Mouse (Mus musculus) spleen, adult 12 weeks (tissue): ENCODE results near the gene Usp11.
A peak's percentile ranks its signal among the peaks of the same experiment; 100 is the strongest.
"Not testable (repeated sequence)": the region's sequence is repeated elsewhere in the genome, so short reads cannot be mapped to it uniquely, and the experiment has no call there.

Experiments used
- DNase-seq: peaks from one replicate; pipeline ENCODE4 v3.0.0; 2022; ENCODE audit warnings: low spot score

Gene Usp11

DNA sequence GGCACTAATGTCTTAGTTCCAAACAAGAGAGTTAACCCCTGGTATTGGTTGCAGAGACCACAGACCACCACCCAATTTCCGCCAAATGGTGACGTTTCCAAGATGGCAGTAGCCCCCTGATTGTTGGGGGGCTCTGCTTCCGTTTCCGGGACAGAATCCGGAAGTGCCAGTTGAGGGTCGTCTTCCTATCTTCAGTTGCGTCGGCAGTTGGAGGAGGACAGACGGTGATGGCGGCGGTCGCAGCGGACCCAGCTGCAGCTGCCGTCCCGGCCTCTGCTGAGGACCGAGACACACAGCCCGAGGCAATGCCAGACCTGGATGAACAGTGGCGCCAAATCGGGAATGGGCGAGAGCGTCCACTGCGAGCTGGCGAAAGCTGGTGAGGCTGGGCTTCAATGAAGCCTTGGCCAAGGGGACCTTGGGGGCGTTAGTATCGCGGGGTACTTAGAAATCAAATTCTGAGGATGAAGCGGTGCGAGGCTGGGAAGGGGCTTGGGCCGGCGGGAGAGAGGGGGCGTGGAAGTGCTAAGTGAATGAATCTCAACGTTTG lies at the start of gene Usp11:
Usp11 (plus strand) TSS at position 166 of the 550 bp plus-strand sequence.
- DNase-seq, result no peak

- DNase-seq, result no peak
Observed at GRCm38 (mm10) chrX:20657593-20657992, 46.1 kb upstream of the Usp11 start.

DNA sequence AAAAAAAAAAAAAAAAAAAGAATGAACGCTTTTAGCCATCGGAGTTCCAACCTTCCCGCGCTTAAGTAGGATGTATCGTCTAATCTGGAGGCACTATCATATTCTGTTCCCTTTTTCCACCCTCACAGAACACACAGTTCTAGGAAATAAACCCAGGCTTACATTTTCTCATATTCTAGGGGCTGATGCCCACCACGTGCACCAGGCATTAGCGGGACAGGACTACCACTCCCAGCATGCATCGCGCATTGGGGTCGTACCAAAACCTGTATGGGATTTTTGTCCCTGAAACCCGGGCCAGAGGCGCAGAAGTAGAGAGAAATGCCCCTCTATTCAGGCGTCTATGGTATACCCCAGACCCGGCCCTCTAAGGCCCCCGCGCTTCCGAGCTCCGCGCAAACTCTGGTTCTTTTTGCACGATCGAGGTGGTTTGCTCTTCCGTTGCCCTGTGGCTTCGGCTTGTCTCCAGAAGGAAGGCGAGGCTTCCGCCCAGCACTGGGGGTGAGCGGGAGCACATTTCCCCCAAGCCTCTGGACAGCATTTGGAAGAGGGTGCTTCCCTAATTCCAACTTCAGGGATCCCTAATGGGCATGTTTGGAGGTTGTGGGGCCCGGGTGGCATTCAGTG lies 45.6 kb upstream of the Usp11 start, which contains the start of gene Uba1:
Uba1 (plus strand) TSS at position 301 of the 627 bp plus-strand sequence.
- peak; percentile 61 for DNase-seq

DNA sequence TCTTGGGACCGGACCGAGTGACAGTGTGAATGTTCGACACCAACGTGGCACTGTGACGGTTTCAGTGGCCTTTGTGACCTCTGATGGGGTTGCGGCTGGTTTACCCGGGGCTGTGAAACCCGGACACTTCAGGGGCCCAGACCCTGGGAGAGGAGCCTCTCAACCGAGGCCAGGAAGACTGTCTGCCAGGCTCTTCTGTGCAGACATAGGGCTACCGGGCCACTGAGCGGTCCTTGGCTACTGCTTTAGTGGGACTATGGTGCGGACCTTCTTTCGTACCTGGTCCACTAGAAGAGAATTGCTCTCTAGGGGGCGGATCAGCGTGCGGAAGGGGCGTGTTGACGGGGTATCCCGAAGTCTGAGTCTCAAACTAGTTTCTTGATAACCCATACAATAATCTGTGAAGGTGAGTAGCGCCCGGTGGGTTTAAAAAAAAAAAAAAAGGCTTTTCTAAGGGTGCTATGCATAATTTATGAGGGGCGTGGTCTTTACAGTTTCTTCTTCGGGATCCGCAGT lies 44.8 kb upstream of the Usp11 start:
- no peak for DNase-seq

DNA sequence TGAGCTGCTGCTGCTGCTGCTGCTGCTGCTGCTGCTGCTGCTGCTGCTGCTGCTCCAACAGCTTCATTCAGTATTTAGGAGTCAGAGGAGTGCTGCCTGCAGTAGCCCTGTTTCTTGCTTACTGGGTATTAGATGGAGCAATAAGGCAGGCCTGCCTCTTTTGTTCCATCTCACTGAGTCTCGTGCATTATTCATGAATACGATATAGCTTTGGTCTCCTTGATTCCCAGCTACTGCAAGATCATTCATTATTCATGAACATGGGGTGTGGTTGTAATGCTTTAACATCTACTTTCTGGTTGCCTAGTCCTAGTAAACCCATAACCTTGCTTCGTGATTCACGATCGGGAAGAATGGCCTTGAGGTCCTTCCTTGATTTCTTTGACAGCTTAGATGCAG lies 41.4 kb upstream of the Usp11 start:
- DNase-seq, result no peak

DNA sequence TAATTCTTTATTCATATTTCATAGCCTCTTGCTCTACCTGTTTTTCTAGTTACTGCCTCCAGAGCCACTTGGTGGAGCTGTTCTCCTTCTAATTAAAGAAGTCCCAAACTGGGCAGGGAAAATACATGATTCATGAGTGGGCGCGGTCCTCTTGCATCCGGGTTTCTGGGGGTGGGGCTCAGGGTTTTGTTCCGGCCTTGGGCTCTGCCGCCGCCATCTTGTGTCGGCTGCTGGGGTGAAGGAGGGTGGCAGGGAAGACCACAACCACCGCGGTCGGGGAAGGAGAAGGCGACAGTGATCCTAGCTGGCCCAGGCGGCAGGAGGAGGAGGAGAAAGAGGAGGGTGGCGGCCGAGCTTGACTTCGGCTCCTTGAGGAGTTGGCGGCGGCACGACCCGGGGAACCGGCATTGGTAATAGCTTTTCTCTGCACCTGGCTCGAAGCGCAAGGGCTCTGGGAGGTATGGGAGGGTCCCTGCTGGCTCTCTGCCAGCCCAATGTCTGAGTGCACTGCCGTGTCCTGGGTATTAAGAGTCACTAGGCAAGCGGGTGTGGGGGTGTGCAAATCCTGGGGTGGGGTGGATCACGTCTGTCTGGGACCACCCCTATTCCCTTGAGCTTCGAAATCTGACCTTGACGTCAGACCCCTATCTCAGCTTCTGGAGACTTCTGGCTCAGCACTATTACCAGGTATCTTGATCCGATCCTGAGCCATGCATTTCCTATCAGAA lies 40.8 kb upstream of the Usp11 start:
- peak; percentile 74 for DNase-seq

- no peak for DNase-seq
Observed at GRCm38 (mm10) chrX:20663444-20663790, 40.3 kb upstream of the Usp11 start.

DNA sequence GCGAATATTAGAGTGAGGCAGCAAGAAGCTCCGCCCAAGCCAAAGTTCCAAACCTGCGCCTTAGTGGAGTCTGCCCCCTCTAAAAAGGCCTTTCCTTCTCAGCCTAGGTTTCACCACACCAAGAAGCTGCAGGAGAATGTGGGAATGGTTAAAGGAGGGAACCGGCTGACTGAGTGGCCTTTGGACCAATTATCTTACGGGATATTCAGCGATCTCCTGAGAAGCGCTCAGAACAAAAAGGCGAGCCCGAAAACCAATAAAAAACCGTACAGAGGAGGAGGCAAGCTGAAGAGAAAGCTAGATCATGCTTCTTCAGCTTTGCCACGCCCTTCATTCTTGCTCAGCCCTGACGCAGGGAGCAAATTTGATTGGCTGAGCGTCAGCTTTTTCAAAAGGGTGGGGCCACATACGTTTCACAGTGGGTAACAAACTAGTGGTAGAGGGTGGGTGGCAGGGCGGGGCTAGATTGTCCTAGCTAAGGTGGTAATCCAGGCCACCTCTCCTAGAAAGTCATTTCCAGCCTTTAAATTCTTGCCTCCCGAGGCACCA lies 16.1 kb upstream of the Usp11 start, which contains the start of gene Cdk16:
Cdk16 (plus strand) TSS at position 436 of the 549 bp plus-strand sequence.
- DNase-seq, result peak; percentile 72

- DNase-seq, result peak; percentile 74
Observed at GRCm38 (mm10) chrX:20688068-20688547, 15.6 kb upstream of the Usp11 start.

- peak; percentile 25 for DNase-seq
Observed at GRCm38 (mm10) chrX:20688615-20689014, 15.1 kb upstream of the Usp11 start.

DNA sequence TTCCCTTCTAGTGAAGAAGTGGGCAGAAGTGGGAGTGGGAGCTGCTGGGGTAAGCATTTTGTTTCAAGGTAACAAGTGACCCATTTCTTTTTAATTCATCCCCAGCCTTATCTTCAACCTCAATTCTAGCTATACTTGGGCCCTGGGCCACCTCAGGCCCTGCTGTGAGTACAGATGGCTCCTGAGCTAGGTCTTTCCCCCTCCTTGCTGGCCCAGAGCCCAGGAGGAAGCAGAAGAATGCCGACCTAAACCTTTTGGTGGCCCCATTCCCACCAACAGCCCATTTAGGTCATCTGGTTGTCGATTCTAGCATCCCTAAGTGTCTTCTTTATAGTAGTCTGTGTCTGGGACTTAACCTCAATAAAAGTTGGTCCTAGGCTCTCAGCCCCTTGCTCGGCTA lies 12.1 kb upstream of the Usp11 start:
- DNase-seq, result no peak

- no peak for DNase-seq
Observed at GRCm38 (mm10) chrX:20692616-20693015, 11.1 kb upstream of the Usp11 start.

- no peak for DNase-seq
Observed at GRCm38 (mm10) chrX:20695842-20696241, 7.9 kb upstream of the Usp11 start.

DNA sequence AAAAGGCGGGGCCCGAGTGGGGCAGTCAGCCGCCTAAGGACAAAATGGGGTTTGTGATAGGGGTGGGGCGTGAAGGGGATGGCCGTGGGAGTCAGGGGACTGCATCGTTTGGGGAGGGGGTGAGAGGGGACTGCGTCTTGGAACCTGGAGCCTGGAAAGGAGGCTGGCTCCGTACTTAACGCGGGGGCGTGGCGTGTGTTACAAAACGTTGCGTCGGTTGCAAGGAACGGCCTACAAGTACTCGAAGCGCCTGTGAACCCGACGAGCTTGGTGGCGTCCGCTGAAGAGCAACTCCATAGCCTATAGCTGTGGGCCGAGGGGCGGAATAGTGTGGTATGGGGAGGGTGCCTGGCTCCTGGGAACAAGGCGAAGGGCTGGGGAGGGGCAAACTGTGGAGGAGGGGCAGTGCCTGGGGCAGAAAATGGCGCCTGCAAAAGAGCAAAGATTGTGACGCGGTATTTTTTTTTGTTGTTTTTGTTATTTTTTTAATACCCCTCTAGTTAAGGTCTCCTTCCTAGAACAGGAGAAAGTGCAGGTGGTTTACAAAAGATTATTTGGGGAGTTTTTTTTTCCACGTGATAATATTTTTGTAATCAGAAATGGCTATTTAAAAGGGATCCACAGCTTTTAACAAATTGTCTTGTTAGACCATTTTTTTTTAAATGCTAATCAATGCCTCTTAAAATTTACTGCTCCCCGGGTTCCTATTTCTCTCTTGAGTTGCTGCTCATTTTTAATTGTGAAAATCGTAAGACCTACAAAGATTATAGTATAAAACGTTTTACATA lies 783 bp downstream of the Usp11 start:
- peak; percentile 52 for DNase-seq

GRCm38 (mm10) chrX:20705083-20705402 lies 1.3 kb downstream of the Usp11 start:
- DNase-seq, result no peak

DNA sequence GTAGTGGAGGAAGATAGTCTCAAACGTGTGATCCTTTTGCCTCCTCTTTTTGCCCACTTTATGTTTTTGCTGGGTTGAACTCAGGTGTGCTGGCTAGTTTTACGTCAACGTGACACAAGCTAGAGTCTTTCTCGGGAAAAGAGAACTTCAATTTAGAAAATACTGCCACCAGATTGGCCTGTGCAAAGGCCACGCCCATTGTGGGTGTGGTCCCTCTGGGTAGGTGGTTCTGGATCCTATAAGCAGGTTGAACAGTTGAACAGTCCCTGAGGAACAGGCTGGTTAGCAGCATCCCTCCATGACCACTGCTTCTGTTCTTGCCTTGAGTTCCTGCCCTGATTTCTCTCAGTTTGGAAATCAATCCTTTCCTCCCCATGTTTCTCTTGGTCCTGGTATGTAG lies 25.0 kb downstream of the Usp11 start:
- no peak for DNase-seq

- not testable (repeated sequence) for DNase-seq
Observed at GRCm38 (mm10) chrX:20730048-20730447, 26.3 kb downstream of the Usp11 start.

GRCm38 (mm10) chrX:20736479-20736878 lies 32.8 kb downstream of the Usp11 start:
- no peak for DNase-seq

DNA sequence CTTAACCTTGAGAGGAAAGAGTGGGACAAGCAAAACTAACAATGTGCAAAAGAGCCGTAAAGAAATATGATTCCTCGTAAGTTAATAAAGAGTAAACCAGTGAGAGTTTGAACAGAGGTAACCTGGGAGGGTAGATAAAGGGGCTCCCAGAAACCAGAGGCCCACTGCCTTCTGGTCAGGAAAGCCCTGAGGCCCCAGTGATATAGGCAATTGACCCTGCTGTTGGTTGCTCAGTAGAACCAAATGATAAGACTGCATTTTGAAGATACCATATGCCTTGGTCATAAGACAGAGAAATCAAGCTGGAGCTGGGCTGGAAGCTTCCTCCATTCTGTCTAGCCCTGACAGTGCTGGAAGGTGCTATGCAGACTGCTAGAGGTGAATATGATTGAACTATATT lies 45.1 kb downstream of the Usp11 start:
- no peak for DNase-seq

DNA sequence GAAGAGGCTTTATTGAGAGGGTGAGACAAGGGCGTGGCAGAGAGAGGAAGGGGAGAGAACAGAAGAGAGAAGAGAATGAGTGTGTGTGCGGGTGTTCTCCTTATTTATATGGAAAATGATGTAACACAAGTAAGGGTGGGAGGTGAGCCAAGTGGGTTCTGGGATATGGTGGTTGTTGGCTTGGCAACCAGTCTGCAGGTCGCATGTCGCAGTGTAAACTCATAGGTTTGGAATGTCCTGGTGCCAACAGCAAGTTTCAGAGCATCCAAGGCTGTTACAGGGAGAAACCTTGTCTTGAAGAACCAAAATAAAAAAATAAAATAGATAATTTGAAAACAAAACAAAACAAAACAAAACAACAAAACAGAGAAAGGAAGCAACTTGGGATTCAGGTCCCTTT lies 57.5 kb downstream of the Usp11 start:
- no peak for DNase-seq
